Mouse (Mus musculus) natural killer cell, adult 2 months (primary cell): ENCODE results near the gene Ccnj.

ENCODE experiments used
- DNase-seq, 2 experiments: peaks; one replicate each; pipeline ENCODE4 v3.0.0; 2022; ENCODE audit warnings: low spot score in 2 of 2

The Ccnj gene

DNA sequence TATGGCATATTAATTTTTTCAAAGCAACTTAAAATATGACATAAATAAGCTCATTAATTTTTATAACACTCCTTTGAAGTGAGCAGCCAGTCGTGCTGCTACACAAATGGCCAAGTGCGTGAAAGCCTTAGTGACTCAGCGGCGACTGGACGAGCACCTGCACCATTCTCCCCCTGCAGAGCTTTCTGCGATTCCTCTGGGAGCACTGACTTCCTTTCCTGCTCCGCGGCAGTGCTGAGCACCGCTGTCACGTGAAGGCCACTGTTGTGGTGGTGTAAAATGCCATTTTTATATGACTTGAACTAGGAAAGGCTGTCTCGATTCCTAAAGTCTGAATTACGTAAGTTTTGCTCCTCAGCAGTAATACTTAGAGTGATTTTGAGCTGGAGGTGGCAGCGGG is 10.5 kb downstream of the Ccnj start:
- DNase-seq = no peak

DNA sequence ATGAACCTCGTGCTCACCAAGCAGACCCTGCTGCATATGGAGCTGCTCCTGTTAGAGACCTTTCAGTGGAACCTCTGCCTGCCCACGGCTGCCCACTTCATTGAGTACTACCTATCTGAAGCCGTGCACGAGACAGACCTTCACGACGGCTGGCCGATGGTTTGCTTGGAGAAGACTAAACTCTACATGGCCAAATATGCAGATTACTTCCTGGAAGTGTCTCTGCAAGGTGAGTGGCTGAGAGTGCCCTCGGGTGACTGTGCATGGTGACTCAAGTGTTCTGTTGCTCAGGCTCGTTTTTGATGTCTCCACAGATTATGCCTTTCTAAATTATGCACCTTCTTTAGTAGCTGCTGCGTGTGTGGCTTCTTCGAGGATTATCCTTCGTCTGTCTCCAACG is 13.7 kb downstream of the Ccnj start:
- no peak for DNase-seq

DNA sequence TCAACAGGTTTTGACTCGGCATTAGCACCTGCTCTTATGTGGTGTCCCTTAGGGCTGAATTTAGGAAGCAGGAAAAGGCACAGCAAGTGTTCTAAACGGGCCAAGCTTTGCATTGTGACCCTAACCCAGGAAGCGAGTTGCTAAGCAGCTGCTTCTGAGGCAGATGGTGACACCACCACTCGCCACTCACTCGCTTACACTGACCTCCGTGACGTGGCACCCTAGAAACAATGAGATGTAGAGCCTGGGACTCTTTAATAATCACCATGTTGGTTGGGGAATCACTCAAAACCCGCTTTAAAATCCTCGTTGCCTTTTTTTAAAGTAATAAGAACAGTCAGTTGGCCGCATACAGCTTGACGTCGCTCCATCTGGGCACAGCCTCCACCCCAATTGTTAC is 18.3 kb downstream of the Ccnj start:
- DNase-seq = no peak

DNA sequence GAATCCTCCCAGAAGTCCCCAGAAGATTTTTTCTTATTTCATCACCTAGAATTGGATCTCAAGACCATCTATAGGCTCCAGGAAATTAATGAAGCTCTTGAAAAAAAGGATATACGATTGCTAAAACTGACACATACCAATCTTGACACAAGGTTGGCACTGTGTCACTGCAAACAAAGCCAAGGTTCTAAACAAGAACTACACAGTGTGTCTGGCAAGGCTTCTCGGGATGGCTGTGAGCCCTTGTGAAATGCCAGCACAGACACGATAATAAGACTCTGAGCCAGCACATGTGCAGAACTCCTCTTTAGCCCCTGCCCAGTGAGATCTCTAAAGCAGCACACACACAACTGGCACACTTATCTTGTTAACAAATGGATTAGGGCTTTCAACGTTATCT is 28.5 kb downstream of the Ccnj start:
- no peak for DNase-seq

DNA sequence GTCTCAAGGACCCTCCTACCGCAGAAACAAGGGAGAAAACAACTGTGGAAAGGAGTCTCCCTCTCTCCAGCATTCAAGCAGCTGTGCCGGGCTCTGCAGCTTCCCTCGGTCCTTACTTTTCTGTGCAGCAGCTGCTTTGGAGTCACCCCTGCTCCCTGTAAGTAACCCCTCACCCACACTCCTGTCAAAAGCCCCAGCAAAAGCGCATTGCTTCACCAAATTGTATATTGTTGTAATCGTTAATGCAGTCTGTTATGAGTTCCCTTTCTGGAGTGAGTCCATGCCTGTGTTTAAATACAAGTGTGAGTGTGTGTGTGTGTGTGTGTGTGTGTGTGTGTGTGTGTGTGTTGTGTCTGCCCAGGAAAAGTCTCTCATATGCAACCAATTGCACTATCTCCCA is 37.2 kb downstream of the Ccnj start:
- no peak for DNase-seq

DNA sequence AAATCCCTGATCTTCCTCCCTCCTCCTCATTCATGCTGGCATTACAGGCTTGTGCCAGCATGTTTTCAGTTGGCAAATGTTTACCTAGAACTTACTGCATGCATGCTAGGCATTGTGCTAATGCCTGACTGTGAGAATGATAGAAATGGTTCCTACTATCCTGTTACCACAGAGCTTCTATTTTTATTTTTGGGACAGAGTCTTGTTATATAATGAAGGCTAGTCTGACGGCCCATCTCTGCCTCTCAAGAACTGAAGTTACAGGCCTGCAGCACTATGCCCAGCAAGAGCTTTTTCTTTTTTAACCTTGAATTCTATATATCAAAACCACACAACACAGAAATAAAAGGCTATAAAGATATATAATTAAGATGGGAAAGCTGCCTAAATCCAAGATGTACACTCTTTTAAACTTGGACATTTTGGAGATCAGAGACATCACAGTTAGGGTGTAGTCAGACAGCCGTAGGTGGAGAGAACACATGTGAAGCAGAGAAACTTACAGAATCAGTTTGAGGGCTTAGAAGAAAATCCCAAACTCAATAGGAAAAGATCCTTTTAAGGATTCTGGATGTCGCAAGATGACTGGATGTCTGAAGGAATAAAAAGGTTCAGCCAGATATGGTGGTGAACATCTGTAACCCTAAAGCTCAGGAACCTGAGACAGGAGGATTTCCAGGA is 38.5 kb downstream of the Ccnj start:
- DNase-seq = no peak

DNA sequence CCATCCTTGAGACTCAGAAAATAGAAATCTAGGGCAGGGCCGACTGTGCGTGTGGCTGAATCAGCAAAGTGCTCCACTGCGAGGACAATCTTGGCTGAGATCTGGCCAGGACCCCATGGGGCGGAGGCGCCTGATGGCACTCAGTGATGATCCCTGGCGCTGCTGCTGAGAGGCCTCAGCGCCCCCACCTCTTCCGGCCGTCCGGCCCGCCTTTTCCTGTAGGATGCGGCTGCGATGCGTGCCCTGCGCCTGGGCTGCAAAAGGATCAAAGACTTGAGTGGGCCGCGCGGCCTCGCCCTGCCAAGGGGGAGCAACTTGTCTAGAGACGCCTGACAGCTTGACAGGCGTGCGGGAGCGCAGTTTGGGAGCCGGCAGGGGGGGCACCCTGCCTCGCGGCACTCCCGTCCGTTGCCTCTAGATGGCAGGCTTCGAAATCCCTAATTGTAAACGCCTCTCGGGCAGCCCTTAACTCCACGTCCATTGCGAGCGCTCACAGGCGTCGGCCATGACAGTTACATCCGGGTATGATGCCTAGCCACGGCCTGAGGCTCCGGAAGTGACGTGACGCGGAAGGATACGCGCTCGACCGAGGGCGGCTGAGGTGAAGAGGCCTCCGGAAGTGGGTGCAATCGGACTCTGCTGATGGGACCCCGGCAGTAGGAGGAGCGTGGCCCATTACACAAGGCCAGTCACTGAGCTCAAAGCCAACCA is 42.0 kb downstream of the Ccnj start:
- DNase-seq = peak; percentile 84 to 88

DNA sequence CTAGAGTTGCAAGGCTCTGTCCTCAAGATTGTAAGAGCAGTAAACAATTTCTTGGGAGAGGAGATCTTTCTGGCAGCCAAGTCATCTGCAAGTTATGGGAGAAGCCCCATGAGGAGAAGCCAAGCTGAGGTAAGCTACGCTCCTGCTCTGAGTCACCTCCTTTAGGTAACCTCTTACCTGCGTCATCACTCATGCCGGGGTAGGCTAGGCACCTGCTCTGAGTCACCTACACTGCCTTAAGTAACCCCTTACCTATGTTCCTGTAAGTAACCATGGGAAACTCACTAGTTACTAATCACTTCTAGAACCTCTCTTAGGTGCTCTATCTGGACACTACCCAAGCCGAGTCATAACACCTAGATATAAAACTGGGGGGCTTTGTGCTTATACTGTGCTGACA is 50.6 kb downstream of the Ccnj start:
- no peak for DNase-seq

DNA sequence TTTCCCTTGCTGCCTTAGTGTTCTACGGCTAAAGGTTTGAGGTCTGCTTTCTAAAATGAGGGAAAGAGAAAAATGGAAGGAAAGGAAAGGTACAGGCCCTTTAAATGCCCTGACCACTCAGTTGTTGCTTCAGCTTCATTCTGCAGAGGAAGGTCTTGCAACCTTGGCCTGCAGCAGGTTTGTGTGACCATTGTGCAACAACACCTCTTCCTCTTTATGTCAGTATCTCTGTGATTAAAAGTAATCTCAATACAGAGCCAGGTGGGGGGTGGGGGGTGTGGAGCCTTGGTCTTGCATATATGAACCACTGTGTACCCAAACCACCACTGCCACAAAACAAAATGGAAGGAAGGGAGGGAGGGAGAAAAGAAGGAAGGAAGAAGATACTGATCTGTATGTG is 57.8 kb downstream of the Ccnj start:
- DNase-seq = no peak

DNA sequence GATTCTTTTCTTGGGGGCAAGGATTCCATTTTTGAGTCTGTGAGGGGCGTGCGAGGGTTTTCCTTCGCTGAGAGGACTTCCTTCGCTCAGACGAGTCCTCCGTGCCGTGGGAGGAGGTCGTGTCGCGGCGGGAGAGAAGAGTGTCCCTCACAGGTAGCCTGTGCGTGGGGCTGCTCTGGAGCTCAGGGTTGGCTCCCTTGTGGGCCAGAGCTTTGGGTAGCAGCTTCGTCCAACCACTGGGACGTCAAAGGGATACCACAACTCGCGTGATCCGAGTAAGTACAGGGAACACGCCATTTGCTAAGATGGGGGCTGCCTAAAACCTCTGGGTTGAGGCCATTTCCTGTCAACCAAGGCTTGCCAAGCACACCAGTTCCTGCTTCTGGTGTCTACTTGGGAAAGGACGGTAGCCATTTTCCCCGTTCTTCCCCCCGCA is 63.0 kb downstream of the Ccnj start:
- no peak for DNase-seq

DNA sequence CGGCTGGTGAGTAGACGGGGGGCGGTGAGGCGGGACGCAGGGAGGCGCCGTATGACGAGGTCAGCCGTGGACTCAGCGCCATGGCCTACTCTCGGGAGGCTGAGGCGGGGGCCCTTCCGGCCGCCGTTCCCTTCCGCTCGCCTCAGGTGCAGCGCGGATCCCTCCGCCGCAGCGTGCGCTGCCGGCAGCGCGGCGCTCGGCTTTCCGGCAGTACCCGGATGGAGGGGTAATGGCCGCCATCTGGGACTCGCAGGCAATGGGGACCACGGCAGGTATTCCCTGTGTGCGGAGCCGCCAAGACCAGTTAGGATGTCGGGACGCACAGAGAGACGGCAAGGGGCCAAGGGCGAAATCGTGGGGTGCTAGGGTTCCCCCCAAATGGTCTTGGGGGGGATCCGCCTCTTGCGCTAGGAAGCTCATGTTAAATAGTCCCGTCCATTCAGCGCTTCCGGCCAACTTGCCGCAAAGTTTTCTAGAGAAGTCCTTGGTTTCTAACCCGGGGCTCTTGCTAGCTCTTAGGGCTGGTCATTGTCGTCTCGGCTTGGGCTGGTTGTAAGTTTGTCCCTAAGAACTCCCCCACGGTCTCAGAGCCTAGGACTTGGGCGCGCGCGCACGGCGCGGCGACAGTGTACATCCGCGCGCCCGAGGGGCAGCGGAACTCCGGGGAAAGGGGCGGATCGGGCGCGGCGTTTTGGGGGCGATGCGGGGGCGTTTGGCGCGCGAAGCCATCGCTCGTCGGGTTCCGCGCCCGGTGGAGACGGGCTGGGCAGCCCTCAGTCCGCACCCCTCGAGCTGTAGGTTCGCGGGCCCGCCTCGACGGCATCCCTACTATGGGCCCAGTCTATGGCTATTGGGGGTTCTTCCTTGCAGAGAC is 63.7 kb downstream of the Ccnj start, which contains the start of gene Zfp518a:
Gene Zfp518a, plus strand, starts transcription at position 187 of the 874 bp plus-strand sequence.
- peak; percentile 88 to 90 for DNase-seq

DNA sequence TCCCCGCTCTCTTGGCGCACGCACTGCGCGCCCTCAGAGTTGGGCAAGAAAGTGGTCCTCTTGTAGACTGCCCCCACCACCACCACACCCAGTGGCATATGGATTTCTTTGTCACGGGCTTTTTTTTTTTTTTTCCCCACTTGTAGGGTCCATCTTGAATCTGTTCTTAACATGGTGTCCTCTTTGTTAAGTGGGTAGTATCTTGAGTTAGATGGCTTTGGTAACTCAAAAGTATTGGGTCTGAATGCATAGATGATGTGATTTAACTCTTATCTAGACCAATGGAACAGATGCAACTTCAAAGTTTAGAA is 64.3 kb downstream of the Ccnj start:
- DNase-seq = no peak
